In the genomic region with DNA sequence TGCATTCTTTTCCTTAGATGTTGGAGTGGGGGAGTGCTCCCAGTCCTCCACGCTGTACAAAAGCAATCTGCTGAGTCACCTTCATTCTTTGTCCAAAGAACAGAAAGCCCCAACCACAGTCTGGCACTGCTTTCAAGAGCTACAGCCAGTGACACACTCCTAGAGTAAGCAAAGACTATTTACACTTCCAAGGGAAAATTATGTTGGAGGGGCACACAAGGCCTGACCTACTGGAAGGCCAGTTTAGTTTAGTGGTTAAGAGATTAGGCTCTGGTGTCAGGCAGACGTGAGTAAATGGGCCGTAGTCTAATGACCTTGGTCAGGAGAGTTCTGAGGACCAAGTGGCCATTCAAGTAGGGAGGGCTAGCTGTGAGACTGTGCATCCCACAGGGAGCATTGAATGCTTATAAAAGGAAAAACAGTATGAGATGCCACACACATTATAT, we compare ENCODE assay signal across 8 mouse cellular contexts. TPM values are rescaled to one million over a fixed set of nuclear protein-coding genes. Genes with fewer than 3 reads are reported as not detected.
DNase-seq lines count a peak whose midpoint lies in the region; ATAC-seq lines count a peak whose summit lies in the region.

No protein-coding gene starts in this region.

- peak; percentile 20 for DNase-seq in adrenal gland, adult 8-10 months
- no peak for DNase-seq in adrenal gland, postnatal 25 days
- DNase-seq in testis, postnatal 14 days (ENCODE audit: low spot score): peak; percentile 45
- DNase-seq in testis, postnatal 10 days (ENCODE audit: low spot score): no peak
- peak; percentile 51 for DNase-seq in kidney, postnatal 14 days
- DNase-seq in layer of hippocampus, postnatal 36 days: no peak
- DNase-seq in cerebellum, postnatal 25 days: no peak

- no peak for ATAC-seq in megakaryocyte-erythroid progenitor cell, adult 5-6 weeks (replicated peaks; ENCODE audit: low FRiP score, low TSS enrichment, poor library complexity, severe bottlenecking)

RNA-seq across cellular contexts. Expression of a gene that starts 31.3 kb away (rescaled TPM):
- 10 to 100 TPM; 35.6 to 48.3 (median 38.9) TPM for total RNA-seq in adrenal gland, adult 8-10 months (2022)
- 18.0 and 23.3 TPM in 2 replicates for total RNA-seq in adrenal gland, postnatal 25 days (2021)
- 1 to 10 TPM; 2.5 to 3.8 TPM for total RNA-seq in layer of hippocampus, postnatal 36 days (2021)
- total RNA-seq in megakaryocyte-erythroid progenitor cell, adult 5-6 weeks (2014; fragmentation: Nextera tagmentation): not detected in 2 replicates
- total RNA-seq in megakaryocyte-erythroid progenitor cell, adult 5-6 weeks (2017): not detected in 2 replicates

Comparison
In these comparisons a context has a peak if more than half of its experiments do, and no peak if none do; other contexts are left out.
1. DNase-seq: peak in adrenal gland, adult 8-10 months (single experiment), testis, postnatal 14 days (single experiment) and kidney, postnatal 14 days (single experiment); none in adrenal gland, postnatal 25 days (single experiment), testis, postnatal 10 days (single experiment), layer of hippocampus, postnatal 36 days (0 of 2) and cerebellum, postnatal 25 days (0 of 2).